Comparison of ENCODE assay signal across 31 mouse cellular contexts in genomic region chr19:29489785-29490284, GRCm38 (mm10). TPM values are rescaled to one million over a fixed set of nuclear protein-coding genes. Genes with fewer than 3 reads are reported as not detected.
DNase-seq lines count a peak whose midpoint lies in the region; ATAC-seq lines count a peak whose summit lies in the region.
"Had no signal": no experiment of that assay in that cellular context is flagged by ENCODE, and none has a peak within 500 bp of the region (broad histone marks: within the 10 kb centered on the region; RNA-seq: fewer than 3 reads in every experiment).

No protein-coding gene starts in this region.

- no peak overlapping the region for H3K27ac ChIP-seq in liver, embryonic 11.5 days (ENCODE audit: low read depth, low read length)
- no peak overlapping the region for H3K27ac ChIP-seq in liver, embryonic 13.5 days
- H3K27ac ChIP-seq in forebrain, embryonic 16.5 days (ENCODE audit: low read length), result no peak overlapping the region
- H3K27ac ChIP-seq: gastrocnemius, adult 2 months; heart, adult 2 months; heart, embryonic 13.5 days; hindbrain, embryonic 15.5 days; limb, embryonic 10.5 days; limb, embryonic 15.5 days; neural tube, embryonic 15.5 days; stomach, postnatal 0 days had no signal

- H3K36me3 ChIP-seq in liver, embryonic 11.5 days (ENCODE audit: control insufficient read depth, insufficient read depth, low read length), result no peaks in the 10 kb centered on the region
- H3K36me3 ChIP-seq in liver, embryonic 13.5 days, result no peaks in the 10 kb centered on the region
- H3K36me3 ChIP-seq in forebrain, embryonic 16.5 days (ENCODE audit: control insufficient read depth, insufficient read depth), result no peaks in the 10 kb centered on the region
- H3K36me3 ChIP-seq: G1E; heart, embryonic 13.5 days; hindbrain, embryonic 15.5 days; limb, embryonic 10.5 days; limb, embryonic 15.5 days; neural tube, embryonic 15.5 days had no signal

- peak; percentile 29 for DNase-seq in adrenal gland, adult 8-10 months
- no peak for DNase-seq in adrenal gland, postnatal 4 days (ENCODE audit: low spot score in 2 of 2)
- DNase-seq in liver, embryonic 11.5 days (ENCODE audit: low spot score), result peak; percentile 23
- no peak for DNase-seq in liver
- no peak for DNase-seq in liver, embryonic 13.5 days
- no peak for DNase-seq in right cerebral cortex, adult 2 months (ENCODE audit: low spot score in 2 of 2)
- DNase-seq: cerebellum, adult 9-10 months; cerebellum, postnatal 36 days; gastrocnemius, adult 2 months; gastrocnemius, postnatal 36 days; heart, adult 2 months; heart, postnatal 10 days; kidney, adult 11 months; kidney, postnatal 10 days; lung, adult 2 months; lung, postnatal 10 days; midbrain, embryonic 14.5 days; retina, postnatal 1 day; right cerebral cortex, postnatal 25 days; thymus, adult 18-20 months; thymus, postnatal 25 days had no signal

- 78% methylated on average over 3 of the region's 3 CpGs for WGBS in liver, embryonic 11.5 days
- 78% methylated on average over 3 of the region's 3 CpGs for WGBS in liver, embryonic 13.5 days (ENCODE audit: insufficient replicate concordance)
- 92% methylated on average over 3 of the region's 3 CpGs for WGBS in forebrain, embryonic 16.5 days

- H3K4me2 ChIP-seq in liver, embryonic 11.5 days, result no peak overlapping the region
- H3K4me2 ChIP-seq in liver, embryonic 13.5 days, result no peak overlapping the region
- H3K4me2 ChIP-seq in forebrain, embryonic 16.5 days (ENCODE audit: low read length), result no peak overlapping the region
- H3K4me2 ChIP-seq: heart, embryonic 13.5 days; hindbrain, embryonic 15.5 days; limb, embryonic 15.5 days; neural tube, embryonic 15.5 days had no signal

- H3K4me3 ChIP-seq in liver, embryonic 11.5 days (ENCODE audit: low read depth, low read length), result no peak overlapping the region
- no peak overlapping the region for H3K4me3 ChIP-seq in liver, embryonic 13.5 days (replicated peaks)
- no peak overlapping the region for H3K4me3 ChIP-seq in forebrain, embryonic 16.5 days (replicated peaks; ENCODE audit: low read length)
- H3K4me3 ChIP-seq: gastrocnemius, adult 2 months; heart, adult 2 months; heart, embryonic 13.5 days; hindbrain, embryonic 15.5 days; limb, embryonic 10.5 days; limb, embryonic 15.5 days; neural tube, embryonic 15.5 days had no signal

- H3K9ac ChIP-seq in liver, embryonic 11.5 days (ENCODE audit: low read depth, low read length), result no peak overlapping the region
- H3K9ac ChIP-seq in liver, embryonic 13.5 days, result no peak overlapping the region
- no peak overlapping the region for H3K9ac ChIP-seq in forebrain, embryonic 16.5 days (replicated peaks; ENCODE audit: low read depth, low read length)
- H3K9ac ChIP-seq: heart, embryonic 13.5 days; hindbrain, embryonic 15.5 days; limb, embryonic 15.5 days; neural tube, embryonic 15.5 days had no signal

- H3K9me3 ChIP-seq in liver, embryonic 11.5 days (ENCODE audit: control insufficient read depth, low read length), result no peaks in the 10 kb centered on the region
- no peaks in the 10 kb centered on the region for H3K9me3 ChIP-seq in liver, embryonic 13.5 days (replicated peaks)
- H3K9me3 ChIP-seq in forebrain, embryonic 16.5 days (ENCODE audit: control insufficient read depth, low read length), result no peaks in the 10 kb centered on the region
- H3K9me3 ChIP-seq: G1E; heart, embryonic 13.5 days; hindbrain, embryonic 15.5 days; limb, embryonic 10.5 days; limb, embryonic 15.5 days; neural tube, embryonic 15.5 days had no signal

- H3K4me1 ChIP-seq in liver, embryonic 11.5 days (replicated peaks; ENCODE audit: control insufficient read depth, insufficient read depth, low read length), result peaks cover 10% of the 10 kb centered on the region
- peaks cover 17% of the 10 kb centered on the region for H3K4me1 ChIP-seq in liver, embryonic 13.5 days (replicated peaks)
- H3K4me1 ChIP-seq in forebrain, embryonic 16.5 days (replicated peaks; ENCODE audit: control insufficient read depth, insufficient read depth, low read length), result no peaks in the 10 kb centered on the region
- H3K4me1 ChIP-seq: hindbrain, embryonic 15.5 days; limb, embryonic 10.5 days; limb, embryonic 15.5 days; neural tube, embryonic 15.5 days had no signal

- ATAC-seq in liver, embryonic 11.5 days (replicated peaks; ENCODE audit: low FRiP score), result no peak
- ATAC-seq in liver, embryonic 13.5 days (ENCODE audit: low read depth), result 0 out of 2 replicates have a peak, but pooled peaks have one; percentile 31
- ATAC-seq in forebrain, embryonic 16.5 days, result no peak
- ATAC-seq: forebrain, embryonic 14.5 days; inflammation-experienced regulatory T-cells, adult 6 months had no signal

- H3K27me3 ChIP-seq in liver, embryonic 11.5 days (replicated peaks; ENCODE audit: control insufficient read depth, insufficient read depth, low read length), result no peaks in the 10 kb centered on the region
- H3K27me3 ChIP-seq in liver, embryonic 13.5 days, result no peaks in the 10 kb centered on the region
- H3K27me3 ChIP-seq in forebrain, embryonic 16.5 days (replicated peaks; ENCODE audit: control insufficient read depth, insufficient read depth, low read length), result no peaks in the 10 kb centered on the region
- H3K27me3 ChIP-seq: heart, embryonic 13.5 days; hindbrain, embryonic 15.5 days; limb, embryonic 15.5 days; neural tube, embryonic 15.5 days had no signal

RNA-seq across cellular contexts. Expression of gene Ric1, which starts 32.2 kb away (rescaled TPM):
- total RNA-seq in adrenal gland, adult 8-10 months (2022), result 10 to 100 TPM; 27.0 to 31.7 (median 29.5) TPM
- 10 to 100 TPM; 37.6 to 41.6 TPM for total RNA-seq in adrenal gland, postnatal 4 days (2021)
- 7.6 and 8.0 TPM in 2 replicates for polyA plus RNA-seq in liver, embryonic 11.5 days (2014; fragmentation: Nextera tagmentation; extraction: Ambion mirVana)
- polyA plus RNA-seq in liver, embryonic 13.5 days (2015; fragmentation: Nextera tagmentation; extraction: Ambion mirVana), result 3.4 and 3.6 TPM in 2 replicates
- 13.4 and 14.0 TPM in 2 replicates for polyA plus RNA-seq in forebrain, embryonic 16.5 days (2015; fragmentation: Nextera tagmentation; extraction: Ambion mirVana)

Comparison
In these comparisons a context has a peak if more than half of its experiments do, and no peak if none do; other contexts are left out.
1. DNase-seq: peak in adrenal gland, adult 8-10 months (single experiment) and liver, embryonic 11.5 days (single experiment); none in adrenal gland, postnatal 4 days (0 of 2), liver (single experiment), liver, embryonic 13.5 days (single experiment) and right cerebral cortex, adult 2 months (0 of 2).